Mouse (Mus musculus): Measurements from ENCODE around the gene Rassf7.

- TF ChIP-seq CTCF (conservative IDR thresholded peaks at IDR 0.05; ENCODE audit: low read length), result no peak
- no peak for TF ChIP-seq POU5F1 (IDR thresholded peaks at IDR 0.05; ENCODE audit: borderline replicate concordance, low read length)
Observed at GRCm38 (mm10) chr7:141222126-141222467, 6.4 kb downstream of the Rassf7 start.

Measured in E14TG2a.4 (cell line).